Mouse (Mus musculus): ENCODE measurements around the gene Cdt1. TPM values are rescaled to one million over a fixed set of nuclear protein-coding genes. Genes with fewer than 3 reads are reported as not detected.

The Cdt1 gene
- polyA plus RNA-seq, 1 experiment from 2014 or later = 7.0 TPM

GRCm38 (mm10) chr8:122551265-122552051, 16.4 kb upstream of the Cdt1 start, which contains the start of gene Piezo1:
TSS of gene Piezo1 (minus strand) at chr8:122551329.
- peak within 1 kb of the TSS; percentile 46 for H3K9ac ChIP-seq
- peaks cover 14% of the 10 kb centered on the region for H3K4me1 ChIP-seq
- peaks cover 32% of the 10 kb centered on the region for H3K27me3 ChIP-seq (replicated peaks)
- peak within 1 kb of the TSS; percentile 53 for H3K4me3 ChIP-seq
- H3K9me3 ChIP-seq = no peaks in the 10 kb centered on the region
- 12% methylated on average over 56 of the region's 56 CpGs for WGBS
- H3K36me3 ChIP-seq (replicated peaks) = no peaks in the 10 kb centered on the region
- H3K27ac ChIP-seq = no peak within 1 kb of the TSS
- H3K4me2 ChIP-seq = peak within 1 kb of the TSS; percentile 89
- peak; percentile 42; the same call in 1 of the 2 replicates for ATAC-seq (replicated peaks)

GRCm38 (mm10) chr8:122554786-122555185, 13.0 kb upstream of the Cdt1 start:
- no peaks in the 10 kb centered on the region for H3K36me3 ChIP-seq (replicated peaks)
- peaks cover 20% of the 10 kb centered on the region for H3K27me3 ChIP-seq (replicated peaks)
- WGBS = 82% methylated on average over 6 of the region's 6 CpGs
- ATAC-seq (replicated peaks) = no peak
- H3K27ac ChIP-seq = no peak overlapping the region
- no peaks in the 10 kb centered on the region for H3K9me3 ChIP-seq
- no peak overlapping the region for H3K9ac ChIP-seq
- no peak overlapping the region for H3K4me3 ChIP-seq
- no peak overlapping the region for H3K4me2 ChIP-seq
- H3K4me1 ChIP-seq = peaks cover 14% of the 10 kb centered on the region

GRCm38 (mm10) chr8:122556030-122557009, 11.5 kb upstream of the Cdt1 start:
- H3K9ac ChIP-seq = no peak overlapping the region
- WGBS = 65% methylated on average over 12 of the region's 12 CpGs
- H3K36me3 ChIP-seq (replicated peaks) = no peaks in the 10 kb centered on the region
- ATAC-seq (replicated peaks) = no peak
- H3K9me3 ChIP-seq = no peaks in the 10 kb centered on the region
- H3K4me1 ChIP-seq = peaks cover under 1% of the 10 kb centered on the region; the same call in 1 of the 2 replicates
- H3K27ac ChIP-seq = no peak overlapping the region
- H3K27me3 ChIP-seq (replicated peaks) = peaks cover 6% of the 10 kb centered on the region
- no peak overlapping the region for H3K4me3 ChIP-seq
- H3K4me2 ChIP-seq = no peak overlapping the region

- Histone ChIP-seq H3K27me3 (replicated peaks) (no peaks in the 10 kb centered on the region), H3K4me2 (no peak overlapping the region), H3K36me3 (replicated peaks) (no peaks in the 10 kb centered on the region), H3K9me3 (no peaks in the 10 kb centered on the region), H3K27ac (no peak overlapping the region), H3K9ac (no peak overlapping the region), H3K4me3 (no peak overlapping the region), H3K4me1 (no peaks in the 10 kb centered on the region)
- ATAC-seq (replicated peaks) = no peak
- WGBS = 47% methylated on average over 10 of the region's 10 CpGs
Observed at GRCm38 (mm10) chr8:122557248-122558038, 10.4 kb upstream of the Cdt1 start.

- H3K9ac ChIP-seq = no peak overlapping the region
- 19% methylated on average over 12 of the region's 12 CpGs for WGBS
- H3K4me3 ChIP-seq = no peak overlapping the region
- H3K9me3 ChIP-seq = no peaks in the 10 kb centered on the region
- ATAC-seq (replicated peaks) = no peak
- H3K27me3 ChIP-seq (replicated peaks) = no peaks in the 10 kb centered on the region
- H3K4me2 ChIP-seq = no peak overlapping the region
- no peaks in the 10 kb centered on the region for H3K4me1 ChIP-seq
- H3K36me3 ChIP-seq (replicated peaks) = no peaks in the 10 kb centered on the region
- no peak overlapping the region for H3K27ac ChIP-seq
Observed at GRCm38 (mm10) chr8:122558671-122559349, 9.0 kb upstream of the Cdt1 start.

GRCm38 (mm10) chr8:122561199-122561598, 6.6 kb upstream of the Cdt1 start:
- WGBS = 79% methylated on average over 5 of the region's 5 CpGs
- peaks cover 2% of the 10 kb centered on the region for H3K4me1 ChIP-seq
- no peak overlapping the region for H3K4me3 ChIP-seq
- no peak overlapping the region for H3K9ac ChIP-seq
- no peak overlapping the region for H3K4me2 ChIP-seq
- H3K9me3 ChIP-seq = no peaks in the 10 kb centered on the region
- H3K27me3 ChIP-seq (replicated peaks) = no peaks in the 10 kb centered on the region
- no peak overlapping the region for H3K27ac ChIP-seq
- no peaks in the 10 kb centered on the region for H3K36me3 ChIP-seq (replicated peaks)
- ATAC-seq (replicated peaks) = no peak

GRCm38 (mm10) chr8:122564363-122565352, 3.2 kb upstream of the Cdt1 start:
- no peak overlapping the region for H3K27ac ChIP-seq
- no peak overlapping the region for H3K4me2 ChIP-seq
- no peak overlapping the region for H3K4me3 ChIP-seq
- ATAC-seq (replicated peaks) = no peak
- peaks cover 23% of the 10 kb centered on the region for H3K4me1 ChIP-seq
- WGBS = 92% methylated on average over 25 of the region's 25 CpGs
- no peak overlapping the region for H3K9ac ChIP-seq
- no peaks in the 10 kb centered on the region for H3K27me3 ChIP-seq (replicated peaks)
- no peaks in the 10 kb centered on the region for H3K36me3 ChIP-seq (replicated peaks)
- H3K9me3 ChIP-seq = no peaks in the 10 kb centered on the region

GRCm38 (mm10) chr8:122566766-122567165, 1.0 kb upstream of the Cdt1 start:
- WGBS = 19% methylated on average over 6 of the region's 6 CpGs
- ATAC-seq (replicated peaks) = 0 out of 2 replicates have a peak, but pooled peaks have one; percentile 0
- peak overlapping the region; percentile 87 for H3K27ac ChIP-seq

GRCm38 (mm10) chr8:122568109-122568504, 292 bp downstream of the Cdt1 start:
- 1% methylated on average over 34 of the region's 34 CpGs for WGBS
- ATAC-seq (replicated peaks) = peak; percentile 62
- peak overlapping the region; percentile 86 for H3K4me2 ChIP-seq
- no peaks in the 10 kb centered on the region for H3K27me3 ChIP-seq (replicated peaks)
- H3K27ac ChIP-seq = peak overlapping the region; percentile 87
- peaks cover 24% of the 10 kb centered on the region for H3K4me1 ChIP-seq
- H3K4me3 ChIP-seq = peak overlapping the region; percentile 69
- peak overlapping the region; percentile 63 for H3K9ac ChIP-seq
- no peaks in the 10 kb centered on the region for H3K9me3 ChIP-seq
- H3K36me3 ChIP-seq (replicated peaks) = no peaks in the 10 kb centered on the region

More at GRCm38 (mm10) chr8:122566766-122567165, 1.0 kb upstream of the Cdt1 start:
- Histone ChIP-seq H3K4me2 (peak overlapping the region; percentile 86), H3K9me3 (no peaks in the 10 kb centered on the region), H3K36me3 (replicated peaks) (no peaks in the 10 kb centered on the region), H3K4me3 (peak overlapping the region; percentile 69), H3K27me3 (replicated peaks) (no peaks in the 10 kb centered on the region), H3K4me1 (peaks cover 23% of the 10 kb centered on the region), H3K9ac (peak overlapping the region; percentile 63)

GRCm38 (mm10) chr8:122568881-122569309, 1.1 kb downstream of the Cdt1 start:
- WGBS = 15% methylated on average over 10 of the region's 10 CpGs
- Histone ChIP-seq H3K4me2 (peak overlapping the region; percentile 86), H3K4me3 (peak overlapping the region; percentile 69), H3K27ac (no peak overlapping the region), H3K9ac (no peak overlapping the region; the same call in 1 of the 2 replicates), H3K27me3 (replicated peaks) (no peaks in the 10 kb centered on the region), H3K4me1 (peaks cover 27% of the 10 kb centered on the region), H3K36me3 (replicated peaks) (no peaks in the 10 kb centered on the region), H3K9me3 (no peaks in the 10 kb centered on the region)
- ATAC-seq (replicated peaks) = no peak
